Mouse (Mus musculus) CH12.LX (cell line): ENCODE data around the gene Ptprm. TPM values are rescaled to one million over a fixed set of nuclear protein-coding genes. Genes with fewer than 3 reads are reported as not detected.

Experiments used
- DNase-seq: peaks from one replicate; pipeline ENCODE4 v3.0.0-alpha.2; 2013; ENCODE audit errors: extremely low read depth
- H3K27ac ChIP-seq: 2 replicates; pipeline ENCODE4 v1.5.1; 2012; ENCODE audit warnings: low read depth, mild to moderate bottlenecking, control low read depth, moderate library complexity; ENCODE audit not compliant: insufficient read depth
- H3K27me3 ChIP-seq: replicated peaks from 2 replicates; pipeline ENCODE3; 2012; ENCODE audit warnings: inconsistent platforms
- H3K36me3 ChIP-seq, 2 experiments: replicated peaks in 1 of 2; 2 replicates each; pipeline versions ENCODE3 to v1.6.1; 2012; ENCODE audit warnings: inconsistent platforms in 1 of 2, low read length in 1 of 2, mild to moderate bottlenecking in 1 of 2, mixed read lengths in 1 of 2, moderate library complexity in 1 of 2; ENCODE audit not compliant: control insufficient read depth in 1 of 2, insufficient read depth in 1 of 2
- H3K4me1 ChIP-seq, 2 experiments: 2 replicates each; pipeline ENCODE4 v1.6.1; 2012; ENCODE audit warnings: inconsistent platforms in 1 of 2, moderate library complexity in 1 of 2; ENCODE audit not compliant: insufficient read depth in 2 of 2, control insufficient read depth in 1 of 2
- H3K4me2 ChIP-seq: 2 replicates; pipeline ENCODE4 v1.6.1; 2012; ENCODE audit warnings: low read depth, mild to moderate bottlenecking, control low read depth; ENCODE audit not compliant: poor library complexity, insufficient read depth, severe bottlenecking
- H3K4me3 ChIP-seq, 3 experiments: fragments of 150-350 bp in 1 of 3; sonication (generic) in 1 of 3; replicated peaks in 1 of 3; 2 replicates each; pipeline versions ENCODE3 to v1.5.1; 2011 to 2012; ENCODE audit warnings: low read depth in 2 of 3, low read length in 2 of 3, mild to moderate bottlenecking in 2 of 3, moderate library complexity in 2 of 3, control low read depth in 1 of 3, improper control_type of control experiment in 1 of 3, inconsistent platforms in 1 of 3, mixed read lengths in 1 of 3; ENCODE audit not compliant: poor library complexity in 1 of 3
- H3K79me2 ChIP-seq: replicated peaks from 2 replicates; pipeline ENCODE4 v1.6.1; 2012; ENCODE audit warnings: mild to moderate bottlenecking, moderate library complexity; ENCODE audit not compliant: control insufficient read depth, poor library complexity, insufficient read depth, severe bottlenecking; ENCODE audit errors: extremely low read depth
- H3K9ac ChIP-seq: 2 replicates; pipeline ENCODE4 v1.6.1; 2012; ENCODE audit warnings: low read depth, mild to moderate bottlenecking, control low read depth, moderate library complexity; ENCODE audit not compliant: insufficient read depth
- H3K9me3 ChIP-seq: replicated peaks from 2 replicates; pipeline ENCODE3; 2012; ENCODE audit warnings: low read length, inconsistent platforms, mixed read lengths
- BHLHE40 ChIP-seq: IDR thresholded peaks from 2 replicates; pipeline ENCODE4 v1.6.1; 2011; ENCODE audit warnings: mild to moderate bottlenecking, low read depth, low read length, improper control_type of control experiment
- ELF1 ChIP-seq: IDR thresholded peaks from 2 replicates; pipeline ENCODE4 v1.6.1; 2014; ENCODE audit warnings: low read depth, mild to moderate bottlenecking, inconsistent platforms, low read length, improper control_type of control experiment
- GABPA ChIP-seq: IDR thresholded peaks from 2 replicates; pipeline ENCODE4 v1.6.1; 2012; ENCODE audit warnings: low read depth, low read length, improper control_type of control experiment, inconsistent platforms; ENCODE audit not compliant: insufficient replicate concordance
- JUN ChIP-seq: IDR thresholded peaks from 2 replicates; pipeline ENCODE4 v1.6.1; 2011; ENCODE audit warnings: low read depth, mild to moderate bottlenecking, low read length, improper control_type of control experiment, moderate library complexity; ENCODE audit not compliant: insufficient read depth
- MAFK ChIP-seq: IDR thresholded peaks from 2 replicates; pipeline ENCODE4 v1.6.1; 2011; ENCODE audit warnings: low read length, improper control_type of control experiment; ENCODE audit not compliant: insufficient replicate concordance
- MAX ChIP-seq: IDR thresholded peaks from 2 replicates; pipeline ENCODE4 v1.6.1; 2011; ENCODE audit warnings: low read length, improper control_type of control experiment
- MEF2A ChIP-seq: IDR thresholded peaks from 2 replicates; pipeline ENCODE4 v1.6.1; 2014; ENCODE audit warnings: low read depth, mild to moderate bottlenecking, inconsistent platforms, low read length, improper control_type of control experiment, borderline replicate concordance
- MXI1 ChIP-seq: IDR thresholded peaks from 2 replicates; pipeline ENCODE4 v1.6.1; 2011; ENCODE audit warnings: mild to moderate bottlenecking, low read depth, low read length, improper control_type of control experiment
- MYC ChIP-seq: IDR thresholded peaks from 2 replicates; pipeline ENCODE4 v1.6.1; 2011; ENCODE audit warnings: low read depth, mild to moderate bottlenecking, improper control_type of control experiment, low read length
- NELFE ChIP-seq: IDR thresholded peaks from 2 replicates; pipeline ENCODE4 v1.6.1; 2011; ENCODE audit warnings: low read depth, low read length, improper control_type of control experiment
- PAX5 ChIP-seq: IDR thresholded peaks from 2 replicates; pipeline ENCODE4 v1.6.1; 2012; ENCODE audit warnings: low read length, inconsistent platforms, mixed read lengths
- POLR2AphosphoS2 ChIP-seq: IDR thresholded peaks from 2 replicates; pipeline ENCODE4 v1.6.1; 2011; ENCODE audit warnings: low read depth, low read length, improper control_type of control experiment
- RCOR1 ChIP-seq: conservative IDR thresholded peaks from 2 replicates; pipeline ENCODE4 v1.6.1; 2012; ENCODE audit warnings: low read depth, mild to moderate bottlenecking, inconsistent platforms, low read length, improper control_type of control experiment
- TBP ChIP-seq: conservative IDR thresholded peaks from 2 replicates; pipeline ENCODE4 v1.6.1; 2011; ENCODE audit warnings: low read depth, low read length, improper control_type of control experiment
- ZC3H11A ChIP-seq: IDR thresholded peaks from 2 replicates; pipeline ENCODE4 v1.6.1; 2012; ENCODE audit warnings: low read depth, mild to moderate bottlenecking, inconsistent platforms, low read length, improper control_type of control experiment
- ZKSCAN1 ChIP-seq: IDR thresholded peaks from 2 replicates; pipeline ENCODE4 v1.6.1; 2012; ENCODE audit warnings: low read depth, inconsistent platforms, low read length, improper control_type of control experiment, borderline replicate concordance
- ZMIZ1 ChIP-seq: IDR thresholded peaks from 2 replicates; pipeline ENCODE4 v1.6.1; 2012; ENCODE audit warnings: low read depth, mild to moderate bottlenecking, inconsistent platforms, low read length, improper control_type of control experiment
- ZNF384 ChIP-seq: IDR thresholded peaks from 2 replicates; pipeline ENCODE4 v1.6.1; 2012; ENCODE audit warnings: low read depth, low read length, improper control_type of control experiment, inconsistent platforms
- dilution Hi-C: fragments of 300-500 bp; cut with MboI; formaldehyde crosslinking; loops from 2 replicates; pipeline ENCODE4 v1.14.3; 2020; ENCODE audit warnings: low sequenced_read_pairs; ENCODE audit not compliant: extremely low pct_unique_long_range_greater_than_20kb, extremely low pct_ligation_motif_present
- in situ Hi-C: fragments of 300-500 bp; cut with MboI; formaldehyde crosslinking; loops from 3 replicates; pipeline ENCODE4 v1.14.3; 2019; ENCODE audit warnings: low sequenced_read_pairs, low pct_ligation_motif_present, low pct_unique_long_range_greater_than_20kb, mixed read lengths
- polyA plus RNA-seq: library from polyadenylated mRNA; unstranded; fragments of >175 nt; gene quantifications from 2 replicates; pipeline ENCODE4 v1.2.1, GENCODE M21; 2012; ENCODE audit warnings: low read depth; ENCODE audit not compliant: insufficient read length
- total RNA-seq, 2 experiments: library from RNA; depleted of rRNA; stranded (reverse); fragments of 300-350 nt in 1 of 2; fragments of >200 nt in 1 of 2; gene quantifications; 2 replicates each; pipeline ENCODE4 v1.2.3; 2012 to 2014

Gene Ptprm
- total and polyA plus RNA-seq, 3 experiments = not detected

DNA sequence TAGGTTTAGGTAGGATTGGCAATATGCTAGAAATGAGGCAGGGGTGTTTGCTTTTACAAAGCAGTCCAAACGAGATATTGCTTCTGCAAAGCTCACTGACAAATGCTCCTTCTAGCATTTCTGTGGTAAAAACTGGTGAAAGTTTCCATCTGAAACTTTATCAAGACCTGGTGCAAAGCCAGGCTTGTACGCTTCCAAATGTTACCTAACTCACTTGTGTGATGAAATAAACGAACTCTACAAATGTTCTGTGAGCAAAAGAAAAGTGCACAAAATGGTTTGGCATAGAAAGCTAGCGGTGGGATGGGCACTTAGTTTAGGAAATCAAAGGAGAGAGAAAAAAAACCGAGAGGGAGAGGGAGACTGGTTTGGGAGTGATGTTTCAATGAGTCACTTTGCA, 544.5 kb downstream of the Ptprm start:
- Histone ChIP-seq H3K27ac (no peak overlapping the region), H3K27me3 (no peaks in the 10 kb centered on the region), H3K4me2 (no peak overlapping the region), H3K9ac (no peak overlapping the region), H3K36me3 (no peaks in the 10 kb centered on the region), H3K4me3 (no peak overlapping the region), H3K4me1 (no peaks in the 10 kb centered on the region), H3K79me2 (no peaks in the 10 kb centered on the region), H3K9me3 (peaks cover 75% of the 10 kb centered on the region)
- dilution Hi-C loops = no loop called here
- DNase-seq = no peak
- TF ChIP-seq MXI1 (no peak), ZNF384 (no peak), BHLHE40 (no peak), TBP (no peak), ZMIZ1 (no peak)
- in situ Hi-C loops = no loop called here

DNA sequence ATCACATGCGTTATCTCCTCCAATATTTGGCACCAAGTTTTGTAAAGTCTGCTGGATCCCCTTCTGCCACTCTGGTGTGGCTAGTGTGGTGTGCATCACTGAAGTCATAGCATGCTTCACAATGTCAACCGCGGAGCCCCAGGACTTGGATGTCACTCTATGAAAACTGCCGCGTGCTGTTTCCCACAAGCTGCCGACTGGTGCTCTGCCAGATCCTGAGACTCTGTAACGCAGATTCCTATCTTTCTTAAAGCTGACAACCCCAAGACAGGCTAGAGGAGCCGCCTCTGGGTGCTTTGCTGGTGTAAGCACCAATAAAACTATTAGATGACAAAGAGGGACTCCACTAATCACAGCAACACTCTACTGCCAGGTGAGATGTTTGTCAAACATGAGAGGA, 546.1 kb downstream of the Ptprm start:
- Histone ChIP-seq H3K36me3 (no peaks in the 10 kb centered on the region), H3K4me2 (no peak overlapping the region), H3K79me2 (no peaks in the 10 kb centered on the region), H3K9me3 (peaks cover 76% of the 10 kb centered on the region), H3K9ac (no peak overlapping the region), H3K27ac (no peak overlapping the region), H3K4me1 (no peaks in the 10 kb centered on the region), H3K27me3 (no peaks in the 10 kb centered on the region), H3K4me3 (no peak overlapping the region)
- TF ChIP-seq PAX5 (no peak), ZC3H11A (no peak), MAFK (no peak), JUN (no peak), ELF1 (no peak), NELFE (no peak), GABPA (no peak), MYC (no peak), POLR2AphosphoS2 (no peak), MAX (no peak), RCOR1 (no peak), ZKSCAN1 (no peak), MEF2A (no peak)
- DNase-seq = no peak
- dilution Hi-C loops (no loop called here), in situ Hi-C loops (no loop called here)
